Mouse (Mus musculus) fibroblast of lung, adult 2 months (primary cell): ENCODE data around the gene Rplp2.

Experiments
- DNase-seq: peaks from one replicate; pipeline ENCODE4 v3.0.0-alpha.2; 2011; ENCODE audit warnings: low read depth

The Rplp2 gene

DNA sequence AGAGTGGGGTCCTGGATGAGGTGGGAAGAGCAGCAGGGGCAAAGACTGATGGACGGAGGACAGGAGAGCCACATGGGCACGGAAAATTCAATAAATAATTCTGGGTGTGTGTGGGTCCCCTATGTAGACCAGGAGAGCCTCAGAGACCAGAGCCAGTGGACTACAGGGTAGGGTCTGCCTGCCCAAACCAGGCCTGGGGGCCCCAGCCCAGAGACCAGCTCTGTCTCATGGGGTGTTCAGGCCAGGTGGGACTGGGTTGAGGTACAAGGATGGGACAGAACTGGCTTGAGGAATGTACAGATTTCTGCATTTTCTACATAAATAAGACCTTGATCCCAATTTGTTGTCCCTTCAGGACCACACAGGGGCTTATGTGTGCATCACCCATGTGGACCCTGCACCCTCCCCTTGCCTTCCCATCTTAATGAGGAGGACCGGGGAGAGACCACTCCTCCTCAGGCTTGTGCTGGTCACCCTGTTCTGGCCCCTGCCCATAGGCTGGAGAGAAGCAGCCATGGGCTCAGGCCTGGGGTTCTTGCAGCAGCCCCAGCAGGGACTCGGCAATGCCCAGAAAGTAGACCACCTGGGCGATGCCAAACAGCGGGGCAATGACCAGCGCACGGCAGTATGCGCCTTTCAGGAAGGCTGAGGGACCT, 16.5 kb upstream of the Rplp2 start:
- no peak for DNase-seq

GRCm38 (mm10) chr7:141431434-141432185, 15.6 kb upstream of the Rplp2 start:
- DNase-seq, result no peak

- no peak for DNase-seq
Measured at GRCm38 (mm10) chr7:141432186-141432611, 15.0 kb upstream of the Rplp2 start.

DNA sequence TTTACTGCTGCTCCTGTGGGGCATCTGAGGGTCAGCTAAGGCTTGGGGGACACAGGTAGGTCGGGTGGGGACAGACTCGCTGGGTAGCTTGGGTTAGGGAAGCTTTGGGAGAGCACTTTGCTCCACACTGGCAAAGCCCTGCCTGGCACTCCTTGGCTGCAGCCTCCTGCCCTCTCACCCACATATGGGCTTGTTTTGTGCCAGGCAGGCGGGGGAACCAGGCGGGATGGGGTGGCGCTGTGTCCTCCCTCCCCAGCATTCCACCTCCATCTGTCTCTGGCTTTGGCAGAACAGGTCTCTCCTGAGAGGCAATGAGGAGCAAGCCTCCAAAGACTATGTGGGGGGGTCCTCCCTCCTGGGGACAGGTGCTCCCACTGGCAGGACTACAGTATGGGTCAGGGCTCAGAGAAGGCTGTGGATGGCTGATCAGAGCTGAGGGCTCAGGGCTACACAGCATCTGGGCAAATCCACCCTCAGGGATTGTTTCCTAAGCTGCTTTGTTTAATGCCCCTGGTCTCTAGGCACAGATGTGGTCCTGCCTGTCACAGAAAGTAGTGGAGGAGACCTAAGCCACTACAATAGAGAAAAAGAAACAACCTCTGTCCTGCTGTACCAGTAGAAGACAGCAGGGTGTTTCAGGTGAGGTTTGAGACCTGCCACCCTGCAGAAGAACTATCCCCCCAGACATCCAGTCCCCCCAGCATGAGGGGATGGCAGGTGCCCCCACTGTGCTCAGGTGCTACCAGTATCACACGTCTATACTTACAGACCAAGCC, 14.2 kb upstream of the Rplp2 start:
- DNase-seq, result no peak

DNA sequence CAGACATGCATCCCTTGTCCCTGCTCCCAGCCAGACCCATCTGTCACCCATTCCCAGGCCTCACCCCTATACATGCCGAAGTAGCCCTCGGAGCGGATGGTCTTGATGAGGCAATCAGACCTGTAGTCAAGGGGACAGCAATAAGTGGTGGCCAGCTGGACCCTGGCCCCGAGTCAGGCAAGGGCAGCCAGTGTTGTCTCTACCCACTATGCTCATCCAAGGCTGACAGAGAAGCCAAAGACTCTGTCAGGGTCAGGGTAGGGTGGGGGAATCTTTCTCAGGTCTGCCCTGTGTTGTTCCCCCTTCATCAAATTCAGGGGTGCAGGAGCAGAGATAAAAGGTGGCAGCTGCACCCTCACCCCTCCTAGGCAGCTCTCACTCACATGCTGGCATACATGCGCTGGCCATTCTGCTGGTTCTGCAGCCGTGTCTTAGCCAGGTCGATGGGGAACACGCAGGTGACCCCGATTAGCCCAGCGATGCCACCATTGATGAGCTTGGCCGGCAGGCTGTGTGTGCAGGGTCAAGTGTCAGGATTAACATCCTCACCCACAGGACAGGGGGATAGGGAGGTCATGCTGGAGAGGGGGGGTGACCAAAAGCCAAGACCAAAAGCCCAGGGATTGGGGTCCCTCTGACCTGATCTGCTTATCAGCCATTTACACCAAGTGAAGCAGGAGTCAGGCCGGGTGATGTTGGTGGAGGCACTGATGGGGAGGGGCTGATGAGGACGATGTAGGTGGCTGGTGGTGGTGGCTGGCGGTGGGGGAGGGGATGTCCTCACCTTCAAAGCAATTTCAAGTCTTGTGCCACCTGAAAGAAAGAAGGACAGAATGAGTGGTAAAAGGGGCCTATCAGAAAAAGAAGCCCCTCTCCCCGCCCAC, 13.4 kb upstream of the Rplp2 start:
- DNase-seq, result no peak

DNA sequence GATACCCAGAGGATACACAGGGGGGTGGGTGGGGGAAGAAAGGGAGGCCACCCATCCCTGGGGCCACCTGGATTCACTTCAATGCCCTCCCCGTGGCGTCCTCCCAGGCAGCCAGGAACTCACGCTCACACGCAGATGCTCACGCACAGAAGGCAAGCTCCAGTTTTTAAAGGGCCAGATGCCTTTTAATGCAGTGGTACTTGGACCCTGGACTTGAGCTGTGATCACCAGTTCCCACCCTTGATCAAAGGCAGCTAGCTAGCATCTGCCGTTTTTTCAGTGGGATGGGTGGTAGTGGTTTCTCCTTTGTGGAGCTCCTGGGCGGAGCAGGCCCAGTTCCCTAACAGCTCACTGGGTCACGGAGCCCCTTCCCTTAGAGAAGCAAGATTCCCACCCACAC, 12.7 kb upstream of the Rplp2 start:
- DNase-seq, result no peak

GRCm38 (mm10) chr7:141435129-141435855, 11.9 kb upstream of the Rplp2 start:
- no peak for DNase-seq

GRCm38 (mm10) chr7:141435856-141436522, 11.2 kb upstream of the Rplp2 start:
- no peak for DNase-seq

GRCm38 (mm10) chr7:141436523-141436892, 10.7 kb upstream of the Rplp2 start:
- no peak for DNase-seq

- DNase-seq, result peak; percentile 46
Measured at GRCm38 (mm10) chr7:141437178-141438120, 9.7 kb upstream of the Rplp2 start, which contains the start of gene Slc25a22. Gene Slc25a22, minus strand, starts transcription at chr7:141437892.

DNA sequence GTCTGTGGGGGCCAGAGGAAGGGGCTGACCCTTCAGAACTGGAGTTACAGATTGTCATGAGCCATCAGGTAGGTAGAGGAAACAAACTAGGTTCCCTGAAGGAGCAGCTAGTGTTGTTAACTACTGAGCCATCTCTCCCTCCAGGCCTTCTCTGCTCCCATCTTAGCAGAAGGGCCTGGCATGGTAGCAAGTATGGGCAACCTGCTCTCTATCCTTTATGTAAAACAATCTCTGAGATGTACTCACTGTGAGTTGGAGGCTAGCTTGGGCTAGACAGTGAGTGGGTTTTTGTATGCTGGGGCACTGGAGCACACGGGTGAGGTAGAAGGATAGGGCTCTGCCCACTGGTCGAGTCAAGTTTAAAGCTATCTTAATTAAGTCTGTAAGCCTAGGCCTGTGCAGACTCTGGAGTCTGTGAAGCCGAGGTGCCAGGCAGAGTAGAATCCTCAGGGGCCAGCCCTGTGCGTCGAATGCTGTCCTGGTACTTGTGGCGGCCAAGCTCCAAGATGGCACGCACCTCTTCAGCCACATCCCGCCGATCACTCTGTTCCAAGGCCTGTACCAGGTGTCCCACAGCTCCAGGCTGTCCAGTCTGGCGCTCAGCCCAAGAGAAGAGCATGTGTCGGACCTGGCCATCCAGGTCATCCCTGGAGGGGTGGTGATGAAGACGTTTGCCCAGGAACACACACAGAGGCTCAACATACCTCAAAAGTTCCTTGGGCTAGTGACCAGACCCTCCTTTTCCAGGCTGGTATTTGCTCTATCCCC, 8.8 kb upstream of the Rplp2 start:
- no peak for DNase-seq

- DNase-seq, result no peak
Measured at GRCm38 (mm10) chr7:141439140-141439679, 8.0 kb upstream of the Rplp2 start.

DNA sequence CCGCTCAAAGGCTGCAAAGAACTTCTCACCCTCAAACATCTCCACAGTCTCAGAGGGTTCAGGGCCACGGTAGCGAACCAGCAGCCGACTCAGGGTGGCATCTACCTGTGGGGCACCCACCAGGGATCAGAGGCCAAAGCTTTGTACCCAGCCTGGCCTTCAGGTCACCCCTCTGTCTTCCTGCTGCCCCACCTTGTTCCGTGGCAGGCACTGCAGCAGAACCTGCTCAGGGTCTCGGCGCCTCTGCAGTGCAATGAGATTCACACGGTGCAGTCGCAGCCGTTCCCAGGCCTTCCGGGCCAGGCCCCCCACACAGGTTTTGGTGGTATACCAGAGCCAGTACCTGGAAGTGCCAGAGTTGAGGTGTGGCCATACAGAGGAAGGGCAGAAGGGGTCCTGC, 7.4 kb upstream of the Rplp2 start:
- DNase-seq, result no peak

- DNase-seq, result no peak
Measured at GRCm38 (mm10) chr7:141440613-141441012, 6.6 kb upstream of the Rplp2 start.

GRCm38 (mm10) chr7:141441460-141441859, 5.7 kb upstream of the Rplp2 start:
- no peak for DNase-seq

- DNase-seq, result no peak
Measured at GRCm38 (mm10) chr7:141442199-141442598, 5.0 kb upstream of the Rplp2 start.

DNA sequence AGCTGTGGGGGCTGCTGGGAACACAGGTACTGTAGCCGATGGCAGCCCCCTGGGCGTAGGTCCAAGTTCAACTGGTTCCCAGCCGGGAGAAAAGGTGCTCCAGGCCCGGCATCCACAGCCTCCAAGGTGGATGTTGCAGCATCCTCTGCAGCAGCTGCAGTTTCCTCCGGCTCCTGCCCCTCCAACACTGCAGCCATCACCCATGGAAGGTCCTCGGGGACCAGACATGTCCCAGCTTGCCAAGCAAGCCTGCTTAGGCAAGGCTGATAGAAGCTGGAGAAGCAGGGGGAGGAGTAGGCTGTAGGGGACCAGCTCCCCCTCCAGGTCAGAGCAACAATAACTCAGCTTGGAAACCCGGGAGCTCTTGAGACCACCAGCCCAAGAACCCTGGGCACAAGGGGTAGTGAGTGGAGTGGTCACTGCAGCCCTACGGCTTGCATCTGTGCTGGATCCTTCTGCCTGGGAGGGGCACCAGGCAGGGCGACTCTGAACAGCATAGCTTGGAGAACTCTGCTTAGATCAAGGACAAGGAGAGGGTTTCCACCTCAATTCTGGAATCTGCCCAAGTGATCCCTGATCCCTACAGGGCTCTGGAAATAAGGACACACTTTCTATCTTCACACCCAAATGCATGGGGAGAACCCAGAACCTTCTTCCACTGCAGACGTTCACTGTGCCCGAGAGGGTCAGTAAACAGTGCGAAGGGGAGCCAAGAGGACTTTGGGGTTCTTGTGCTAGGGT, 3.9 kb upstream of the Rplp2 start:
- no peak for DNase-seq

GRCm38 (mm10) chr7:141443828-141444237, 3.3 kb upstream of the Rplp2 start, which contains the start of gene Pidd1:
Gene Pidd1, minus strand, starts transcription at chr7:141444025.
- no peak for DNase-seq
